Mouse (Mus musculus): ENCODE measurements around the gene Luc7l. TPM values are rescaled to one million over a fixed set of nuclear protein-coding genes. Genes with fewer than 3 reads are reported as not detected.
A peak's percentile ranks its signal among the peaks of the same experiment; 100 is the strongest.

Luc7l gene
- polyA plus RNA-seq, 1 experiment from 2014 or later, result 151 TPM

DNA sequence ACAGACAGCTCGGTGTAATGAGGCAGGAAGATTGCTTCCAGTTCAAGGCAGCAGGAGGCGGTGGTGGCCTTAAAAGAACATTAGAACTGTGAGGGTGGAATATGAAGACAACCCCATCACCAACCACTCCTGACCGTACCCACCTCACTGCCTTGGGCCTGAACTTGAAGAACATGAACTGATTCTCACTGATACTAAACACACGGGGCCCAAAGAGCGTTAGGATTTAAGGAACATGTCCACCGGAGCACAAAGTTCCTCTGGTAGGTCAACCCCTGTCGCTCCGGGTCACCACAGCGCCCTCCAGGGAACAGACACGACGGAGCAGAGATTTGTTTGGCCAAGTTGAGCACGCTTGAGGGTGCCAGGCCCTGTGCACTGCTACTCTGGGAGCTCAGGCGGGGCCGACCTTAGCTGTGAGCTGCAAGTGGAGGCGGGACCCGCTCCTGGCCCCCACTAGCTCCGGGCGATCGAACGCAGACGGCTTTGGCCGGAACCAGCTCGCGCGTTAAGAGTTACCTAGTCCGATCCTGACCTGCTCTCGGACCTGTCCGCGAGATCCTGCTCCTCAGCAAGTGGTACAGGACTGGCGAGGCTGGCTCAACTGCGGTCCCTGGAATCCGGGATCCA, 9.1 kb upstream of the Luc7l start:
- Histone ChIP-seq H3K36me3 (ENCODE audit: control insufficient read depth, insufficient read depth, low read length) (no peaks in the 10 kb centered on the region), H3K9ac (ENCODE audit: low read length) (peak overlapping the region; percentile 69), H3K9me3 (ENCODE audit: control insufficient read depth, low read length) (no peaks in the 10 kb centered on the region), H3K27ac (ENCODE audit: low read depth, low read length) (0 out of 2 replicates have a peak overlapping the region, but pooled peaks have one; percentile 46), H3K4me2 (ENCODE audit: low read depth, low read length, severe bottlenecking) (peak overlapping the region; percentile 79), H3K4me1 (replicated peaks; ENCODE audit: control insufficient read depth, insufficient read depth, low read length) (no peaks in the 10 kb centered on the region), H3K27me3 (ENCODE audit: control insufficient read depth, insufficient read depth, low read length) (no peaks in the 10 kb centered on the region), H3K4me3 (ENCODE audit: low read depth, low read length) (peak overlapping the region; percentile 71)
- ATAC-seq (replicated peaks; ENCODE audit: low FRiP score) (peak; percentile 84), DNase-seq (ENCODE audit: low spot score) (no peak)
- 1% methylated on average over 32 of the region's 32 CpGs for WGBS

GRCm38 (mm10) chr17:26244101-26244841, 8.4 kb upstream of the Luc7l start, which contains the start of gene Fam234a:
Gene Fam234a, minus strand, starts transcription at chr17:26244242.
- no peaks in the 10 kb centered on the region for H3K4me1 ChIP-seq (replicated peaks; ENCODE audit: control insufficient read depth, insufficient read depth, low read length)
- no peaks in the 10 kb centered on the region for H3K27me3 ChIP-seq (ENCODE audit: control insufficient read depth, insufficient read depth, low read length)
- 9% methylated on average over 33 of the region's 33 CpGs for WGBS
- H3K4me2 ChIP-seq (ENCODE audit: low read depth, low read length, severe bottlenecking), result peak within 1 kb of the TSS; percentile 79
- peak within 1 kb of the TSS; percentile 71 for H3K4me3 ChIP-seq (ENCODE audit: low read depth, low read length)
- H3K9ac ChIP-seq (ENCODE audit: low read length), result peak within 1 kb of the TSS; percentile 69
- DNase-seq (ENCODE audit: low spot score), result peak; percentile 99
- H3K36me3 ChIP-seq (ENCODE audit: control insufficient read depth, insufficient read depth, low read length), result no peaks in the 10 kb centered on the region
- 0 out of 2 replicates have a peak within 1 kb of the TSS, but pooled peaks have one; percentile 46 for H3K27ac ChIP-seq (ENCODE audit: low read depth, low read length)
- ATAC-seq (replicated peaks; ENCODE audit: low FRiP score), result peak; percentile 97
- no peaks in the 10 kb centered on the region for H3K9me3 ChIP-seq (ENCODE audit: control insufficient read depth, low read length)

- Histone ChIP-seq H3K4me3 (ENCODE audit: low read depth, low read length) (peak overlapping the region; percentile 98; the same call in 1 of the 2 replicates), H3K4me2 (ENCODE audit: low read depth, low read length, severe bottlenecking) (peak overlapping the region; percentile 75; the same call in 1 of the 2 replicates), H3K36me3 (ENCODE audit: control insufficient read depth, insufficient read depth, low read length) (peaks cover 2% of the 10 kb centered on the region; the same call in 1 of the 2 replicates), H3K9ac (ENCODE audit: low read length) (peak overlapping the region; percentile 29; the same call in 1 of the 2 replicates), H3K27me3 (ENCODE audit: control insufficient read depth, insufficient read depth, low read length) (no peaks in the 10 kb centered on the region), H3K27ac (ENCODE audit: low read depth, low read length) (no peak overlapping the region), H3K9me3 (ENCODE audit: control insufficient read depth, low read length) (no peaks in the 10 kb centered on the region), H3K4me1 (replicated peaks; ENCODE audit: control insufficient read depth, insufficient read depth, low read length) (no peaks in the 10 kb centered on the region)
- no peak for ATAC-seq (replicated peaks; ENCODE audit: low FRiP score)
- DNase-seq (ENCODE audit: low spot score), result no peak
- 53% methylated on average over 4 of the region's 4 CpGs for WGBS
Measured at GRCm38 (mm10) chr17:26251886-26252538, 684 bp upstream of the Luc7l start.

DNA sequence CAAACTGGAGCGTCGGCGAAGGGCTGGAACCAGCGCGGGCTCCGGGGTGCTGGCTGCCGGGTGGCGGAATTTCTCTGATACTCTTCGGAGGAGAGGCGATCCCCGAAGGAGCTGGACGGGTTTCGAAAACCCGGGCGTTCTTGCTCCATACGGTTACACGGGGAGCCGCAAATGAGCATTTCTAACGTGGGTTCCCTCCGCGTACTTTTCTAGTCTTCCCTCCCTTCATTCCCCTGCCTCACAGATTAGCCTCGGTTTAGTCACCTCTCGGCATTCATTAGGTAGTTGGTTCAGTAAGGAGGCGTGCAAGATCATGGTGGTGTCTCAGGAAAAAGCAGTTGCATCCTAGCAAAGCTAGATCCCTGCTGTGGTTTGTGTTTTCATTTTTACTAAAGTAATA, 703 bp downstream of the Luc7l start:
- WGBS, result under 1% methylated on average over 24 of the region's 24 CpGs
- no peak for ATAC-seq (replicated peaks; ENCODE audit: low FRiP score)
- H3K4me3 ChIP-seq (ENCODE audit: low read depth, low read length), result peak overlapping the region; percentile 98

GRCm38 (mm10) chr17:26255313-26255712, 2.6 kb downstream of the Luc7l start:
- H3K27me3 ChIP-seq (ENCODE audit: control insufficient read depth, insufficient read depth, low read length), result no peaks in the 10 kb centered on the region
- H3K36me3 ChIP-seq (ENCODE audit: control insufficient read depth, insufficient read depth, low read length), result peaks cover 8% of the 10 kb centered on the region
- H3K27ac ChIP-seq (ENCODE audit: low read depth, low read length), result no peak overlapping the region
- no peak for ATAC-seq (replicated peaks; ENCODE audit: low FRiP score)
- 95% methylated on average over 7 of the region's 7 CpGs for WGBS
- no peak overlapping the region for H3K4me3 ChIP-seq (ENCODE audit: low read depth, low read length)
- H3K9me3 ChIP-seq (ENCODE audit: control insufficient read depth, low read length), result no peaks in the 10 kb centered on the region
- H3K4me2 ChIP-seq (ENCODE audit: low read depth, low read length, severe bottlenecking), result no peak overlapping the region
- H3K4me1 ChIP-seq (replicated peaks; ENCODE audit: control insufficient read depth, insufficient read depth, low read length), result no peaks in the 10 kb centered on the region
- DNase-seq (ENCODE audit: low spot score), result no peak
- no peak overlapping the region for H3K9ac ChIP-seq (ENCODE audit: low read length)

More for the DNA sequence above, 703 bp downstream of the Luc7l start:
- Histone ChIP-seq H3K4me2 (ENCODE audit: low read depth, low read length, severe bottlenecking) (peak overlapping the region; percentile 75), H3K9me3 (ENCODE audit: control insufficient read depth, low read length) (no peaks in the 10 kb centered on the region), H3K27me3 (ENCODE audit: control insufficient read depth, insufficient read depth, low read length) (no peaks in the 10 kb centered on the region), H3K4me1 (replicated peaks; ENCODE audit: control insufficient read depth, insufficient read depth, low read length) (no peaks in the 10 kb centered on the region), H3K9ac (ENCODE audit: low read length) (peak overlapping the region; percentile 97), H3K36me3 (ENCODE audit: control insufficient read depth, insufficient read depth, low read length) (peaks cover 8% of the 10 kb centered on the region), H3K27ac (ENCODE audit: low read depth, low read length) (peak overlapping the region; percentile 94)
- DNase-seq (ENCODE audit: low spot score), result no peak

DNA sequence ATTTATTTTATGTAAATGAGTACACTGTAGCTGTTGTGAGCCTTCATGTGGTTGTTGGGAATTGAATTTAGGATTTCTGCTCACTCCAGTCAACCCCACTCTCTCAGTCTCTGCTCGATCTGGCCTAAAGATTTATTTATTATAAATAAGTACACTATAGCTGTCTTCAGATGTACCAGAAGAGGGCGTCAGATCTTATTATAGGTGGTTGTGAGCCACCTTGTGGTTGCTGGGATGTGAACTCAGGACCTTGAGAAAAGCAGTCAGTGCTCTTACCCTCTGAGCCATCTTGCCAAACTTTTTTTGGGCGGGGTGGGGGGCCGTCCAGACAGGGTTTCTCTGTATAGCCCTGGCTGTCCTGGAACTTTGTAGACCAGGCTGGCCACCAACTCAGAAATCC, 9.1 kb downstream of the Luc7l start:
- Histone ChIP-seq H3K36me3 (ENCODE audit: control insufficient read depth, insufficient read depth, low read length) (peaks cover 18% of the 10 kb centered on the region), H3K27me3 (ENCODE audit: control insufficient read depth, insufficient read depth, low read length) (no peaks in the 10 kb centered on the region), H3K27ac (ENCODE audit: low read depth, low read length) (no peak overlapping the region), H3K9ac (ENCODE audit: low read length) (no peak overlapping the region), H3K4me2 (ENCODE audit: low read depth, low read length, severe bottlenecking) (no peak overlapping the region), H3K9me3 (ENCODE audit: control insufficient read depth, low read length) (no peaks in the 10 kb centered on the region), H3K4me1 (replicated peaks; ENCODE audit: control insufficient read depth, insufficient read depth, low read length) (no peaks in the 10 kb centered on the region), H3K4me3 (ENCODE audit: low read depth, low read length) (no peak overlapping the region)
- ATAC-seq (replicated peaks; ENCODE audit: low FRiP score) (no peak), DNase-seq (ENCODE audit: low spot score) (no peak)
- WGBS, result 93% methylated on average over 4 of the region's 4 CpGs

- no peak for ATAC-seq (replicated peaks; ENCODE audit: low FRiP score)
- no peak overlapping the region for H3K4me3 ChIP-seq (ENCODE audit: low read depth, low read length)
- no peak for DNase-seq (ENCODE audit: low spot score)
Measured at GRCm38 (mm10) chr17:26262384-26262783, 9.7 kb downstream of the Luc7l start.

DNA sequence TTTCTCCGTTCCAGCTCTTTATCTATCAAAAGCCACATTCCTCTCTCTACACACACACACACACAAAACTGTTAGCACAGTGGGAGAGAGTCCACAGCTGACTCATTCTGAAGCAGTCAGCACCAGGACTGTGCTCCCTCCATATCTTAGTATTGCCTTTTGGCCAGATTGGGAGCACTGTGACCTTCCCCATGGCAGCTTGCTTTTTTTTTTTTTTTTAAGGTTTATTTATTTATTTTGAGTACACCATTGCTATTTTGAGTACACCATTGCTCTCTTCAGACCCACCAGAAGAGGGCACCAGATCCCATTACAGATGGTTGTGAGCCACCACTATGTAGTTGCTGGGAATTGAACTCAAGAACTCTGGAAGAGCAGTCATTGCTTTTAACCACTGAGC, 16.2 kb downstream of the Luc7l start:
- WGBS, result 89% methylated on average over 1 of the region's 1 CpGs
- Histone ChIP-seq H3K27me3 (ENCODE audit: control insufficient read depth, insufficient read depth, low read length) (no peaks in the 10 kb centered on the region), H3K4me2 (ENCODE audit: low read depth, low read length, severe bottlenecking) (no peak overlapping the region), H3K4me1 (replicated peaks; ENCODE audit: control insufficient read depth, insufficient read depth, low read length) (no peaks in the 10 kb centered on the region), H3K9me3 (ENCODE audit: control insufficient read depth, low read length) (no peaks in the 10 kb centered on the region), H3K9ac (ENCODE audit: low read length) (no peak overlapping the region), H3K27ac (ENCODE audit: low read depth, low read length) (no peak overlapping the region), H3K4me3 (ENCODE audit: low read depth, low read length) (no peak overlapping the region), H3K36me3 (ENCODE audit: control insufficient read depth, insufficient read depth, low read length) (peaks cover 10% of the 10 kb centered on the region; the same call in 1 of the 2 replicates)
- no peak for DNase-seq (ENCODE audit: low spot score)
- no peak for ATAC-seq (replicated peaks; ENCODE audit: low FRiP score)

More at GRCm38 (mm10) chr17:26262384-26262783, 9.7 kb downstream of the Luc7l start:
- H3K27ac ChIP-seq (ENCODE audit: low read depth, low read length), result no peak overlapping the region
- H3K9ac ChIP-seq (ENCODE audit: low read length), result no peak overlapping the region
- H3K27me3 ChIP-seq (ENCODE audit: control insufficient read depth, insufficient read depth, low read length), result no peaks in the 10 kb centered on the region
- no peaks in the 10 kb centered on the region for H3K4me1 ChIP-seq (replicated peaks; ENCODE audit: control insufficient read depth, insufficient read depth, low read length)
- H3K36me3 ChIP-seq (ENCODE audit: control insufficient read depth, insufficient read depth, low read length), result peaks cover 20% of the 10 kb centered on the region
- 96% methylated on average over 3 of the region's 3 CpGs for WGBS
- H3K9me3 ChIP-seq (ENCODE audit: control insufficient read depth, low read length), result no peaks in the 10 kb centered on the region
- H3K4me2 ChIP-seq (ENCODE audit: low read depth, low read length, severe bottlenecking), result no peak overlapping the region

Measured in forebrain, embryonic 11.5 days (tissue).